Mouse (Mus musculus) forebrain, embryonic 14.5 days (tissue): ENCODE measurements around the gene Gm21970. TPM values are rescaled to one million over a fixed set of nuclear protein-coding genes. Genes with fewer than 3 reads are reported as not detected.

Source experiments
- ATAC-seq: fragments of 200-750 bp; cut with Nextera tagmentation; 2 replicates; pipeline ENCODE4 v1.8.0; 2017; ENCODE audit warnings: mild to moderate bottlenecking, moderate library complexity
- DNase-seq: peaks from one replicate; pipeline ENCODE4 v3.0.0-alpha.2; 2015; ENCODE audit warnings: low spot score
- H3K27ac ChIP-seq: fragments of 300-500 bp; sonication (generic); 2 replicates; pipeline ENCODE4 v1.5.1; 2014; ENCODE audit warnings: low read depth, mild to moderate bottlenecking, control low read depth, low read length, moderate library complexity
- H3K27me3 ChIP-seq: fragments of 300-500 bp; sonication (generic); replicated peaks from 2 replicates; pipeline ENCODE4 v1.6.1; 2014; ENCODE audit warnings: low read length, control low read depth, mixed read lengths; ENCODE audit not compliant: control insufficient read depth, insufficient read depth
- H3K36me3 ChIP-seq: fragments of 300-500 bp; sonication (generic); 2 replicates; pipeline ENCODE4 v1.6.1; 2014; ENCODE audit warnings: low read length, control low read depth; ENCODE audit not compliant: control insufficient read depth, insufficient read depth
- H3K4me1 ChIP-seq: fragments of 300-500 bp; sonication (generic); 2 replicates; pipeline ENCODE4 v1.6.1; 2014; ENCODE audit warnings: antibody characterized with exemption, low read length, control low read depth; ENCODE audit not compliant: control insufficient read depth, insufficient read depth
- H3K4me2 ChIP-seq: fragments of 300-500 bp; sonication (generic); 2 replicates; pipeline ENCODE4 v1.6.1; 2014; ENCODE audit warnings: mild to moderate bottlenecking, control low read depth, low read length
- H3K4me3 ChIP-seq: fragments of 300-500 bp; sonication (generic); 2 replicates; pipeline ENCODE4 v1.5.1; 2014; ENCODE audit warnings: low read depth, low read length, control low read depth
- H3K9ac ChIP-seq: fragments of 300-500 bp; sonication (generic); 2 replicates; pipeline ENCODE4 v1.6.1; 2014; ENCODE audit warnings: mild to moderate bottlenecking, low read length, control low read depth, moderate library complexity
- H3K9me3 ChIP-seq: fragments of 300-500 bp; sonication (generic); replicated peaks from 2 replicates; pipeline ENCODE4 v1.6.1; 2016; ENCODE audit warnings: low read length, control low read depth, mixed read lengths; ENCODE audit not compliant: control insufficient read depth
- WGBS: fragments of 180-500 bp; shearing (Covaris S2); extraction: QIAGEN DNeasy Blood & Tissue Kit; methylation state at CpG from one replicate; pipeline ENCODE4 v1.1.7; 2014; 5-methylcytosine and 5-hydroxymethylcytosine counted together
- polyA plus RNA-seq: library from polyadenylated mRNA; unstranded; fragments of >200 nt; fragmentation: Nextera tagmentation; extraction: Ambion mirVana; gene quantifications from 2 replicates; pipeline ENCODE4 v1.2.1, GENCODE M21; 2014

Gene Gm21970
- polyA plus RNA-seq, 1 experiment from 2014 or later, result not detected

- H3K9me3 ChIP-seq, result no peaks in the 10 kb centered on the region
- no peak overlapping the region for H3K9ac ChIP-seq
- ATAC-seq (no peak), DNase-seq (no peak)
- no peak overlapping the region for H3K27ac ChIP-seq
- no peaks in the 10 kb centered on the region for H3K27me3 ChIP-seq
- peaks cover 3% of the 10 kb centered on the region; the same call in 1 of the 2 replicates for H3K4me1 ChIP-seq
- no peak overlapping the region for H3K4me2 ChIP-seq
- WGBS, result 69% methylated on average over 21 of the region's 21 CpGs
- H3K4me3 ChIP-seq, result no peak overlapping the region
- H3K36me3 ChIP-seq, result no peaks in the 10 kb centered on the region
Measured at GRCm38 (mm10) chr16:91458301-91458746, 66.8 kb downstream of the Gm21970 start.

DNA sequence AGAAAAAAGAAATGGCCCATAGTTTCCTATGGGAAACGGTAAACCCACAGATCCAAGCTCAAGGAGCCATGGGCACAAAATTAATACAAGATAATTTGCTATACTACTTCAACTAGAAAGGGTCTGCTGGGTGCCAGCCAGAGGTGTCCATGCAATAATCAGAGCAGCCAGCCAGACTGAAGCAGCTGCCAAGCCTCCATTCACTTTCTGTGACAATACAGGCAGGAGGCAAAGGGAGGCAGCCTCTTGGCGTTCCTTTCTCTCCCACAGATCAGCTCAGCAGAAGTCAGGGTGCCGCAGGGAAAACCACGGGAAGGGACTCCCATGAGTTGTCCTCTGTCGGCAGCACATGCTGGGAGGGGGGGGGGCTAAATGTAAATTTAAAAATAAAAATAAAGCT is 67.5 kb downstream of the Gm21970 start:
- ATAC-seq (peak; percentile 80), DNase-seq (peak; percentile 85)
- no peak overlapping the region for H3K27ac ChIP-seq
- H3K4me2 ChIP-seq, result no peak overlapping the region
- no peaks in the 10 kb centered on the region for H3K36me3 ChIP-seq
- H3K9ac ChIP-seq, result no peak overlapping the region
- H3K27me3 ChIP-seq, result no peaks in the 10 kb centered on the region
- 11% methylated on average over 5 of the region's 5 CpGs for WGBS
- H3K4me3 ChIP-seq, result no peak overlapping the region
- no peaks in the 10 kb centered on the region for H3K9me3 ChIP-seq
- peaks cover 3% of the 10 kb centered on the region; the same call in 1 of the 2 replicates for H3K4me1 ChIP-seq

GRCm38 (mm10) chr16:91459396-91459795 is 67.9 kb downstream of the Gm21970 start:
- 89% methylated on average over 3 of the region's 3 CpGs for WGBS
- DNase-seq (no peak), ATAC-seq (no peak)
- Histone ChIP-seq H3K4me1 (peaks cover 3% of the 10 kb centered on the region; the same call in 1 of the 2 replicates), H3K36me3 (no peaks in the 10 kb centered on the region), H3K27me3 (no peaks in the 10 kb centered on the region), H3K27ac (no peak overlapping the region), H3K4me2 (no peak overlapping the region), H3K9me3 (no peaks in the 10 kb centered on the region), H3K9ac (no peak overlapping the region), H3K4me3 (no peak overlapping the region)

DNA sequence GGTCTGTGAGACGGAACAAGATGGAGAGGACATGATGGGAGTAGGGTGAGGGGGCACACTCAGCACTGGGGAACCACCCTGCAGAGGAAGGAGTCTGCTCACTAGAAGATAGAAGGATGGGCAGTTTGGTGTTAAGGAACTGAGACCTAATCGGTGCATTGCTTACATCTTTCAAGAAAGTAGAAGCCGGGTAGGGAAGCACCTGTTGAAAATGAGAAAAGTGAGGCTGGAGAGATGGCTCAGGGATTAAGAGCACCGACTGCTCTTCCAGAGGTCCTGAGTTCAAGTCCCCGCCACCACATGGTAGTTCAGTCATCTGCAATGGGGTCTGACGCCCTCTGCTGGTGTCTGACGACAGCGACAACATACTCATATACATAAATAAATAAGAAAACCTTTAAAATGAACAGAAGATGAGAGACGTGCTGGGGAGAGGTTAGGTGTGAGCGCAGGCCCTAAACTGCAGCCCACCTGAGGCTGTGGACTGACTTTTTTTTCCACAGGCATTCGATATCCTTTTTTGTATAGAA is 68.4 kb downstream of the Gm21970 start:
- no peak overlapping the region for H3K27ac ChIP-seq
- 75% methylated on average over 11 of the region's 11 CpGs for WGBS
- ATAC-seq (no peak), DNase-seq (no peak)
- no peak overlapping the region for H3K4me3 ChIP-seq
- H3K9me3 ChIP-seq, result no peaks in the 10 kb centered on the region
- H3K4me1 ChIP-seq, result peaks cover 3% of the 10 kb centered on the region; the same call in 1 of the 2 replicates
- no peak overlapping the region for H3K4me2 ChIP-seq
- no peak overlapping the region for H3K9ac ChIP-seq
- no peaks in the 10 kb centered on the region for H3K36me3 ChIP-seq
- no peaks in the 10 kb centered on the region for H3K27me3 ChIP-seq

GRCm38 (mm10) chr16:91461066-91461638 is 69.6 kb downstream of the Gm21970 start:
- Histone ChIP-seq H3K36me3 (no peaks in the 10 kb centered on the region), H3K4me2 (no peak overlapping the region), H3K27ac (no peak overlapping the region), H3K27me3 (no peaks in the 10 kb centered on the region), H3K9ac (no peak overlapping the region), H3K4me1 (peaks cover 14% of the 10 kb centered on the region), H3K9me3 (no peaks in the 10 kb centered on the region), H3K4me3 (no peak overlapping the region)
- ATAC-seq, result no peak
- WGBS, result 77% methylated on average over 11 of the region's 11 CpGs
- DNase-seq, result no peak

DNA sequence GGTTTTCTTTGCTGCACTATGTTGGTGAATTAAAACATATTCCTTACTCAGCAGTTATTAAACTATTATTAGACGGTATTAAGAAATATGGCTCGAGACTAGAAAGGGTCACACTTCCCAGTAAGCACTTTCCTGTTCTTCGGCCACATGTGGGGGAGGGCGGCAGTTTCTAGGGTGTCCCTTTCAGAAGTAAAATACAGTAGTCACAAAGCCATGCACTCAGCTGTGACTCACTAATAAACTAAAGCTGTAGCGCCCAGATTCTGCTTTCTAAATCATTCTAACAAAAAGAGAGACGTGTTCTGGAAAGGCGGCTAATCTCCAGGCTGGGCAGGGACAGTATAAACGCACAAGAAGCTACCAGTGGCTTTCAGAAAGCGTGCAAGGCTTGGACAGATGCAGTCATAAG is 70.3 kb downstream of the Gm21970 start:
- Histone ChIP-seq H3K27ac (no peak overlapping the region), H3K4me1 (peaks cover 20% of the 10 kb centered on the region), H3K9ac (no peak overlapping the region), H3K27me3 (no peaks in the 10 kb centered on the region), H3K36me3 (no peaks in the 10 kb centered on the region), H3K4me3 (no peak overlapping the region), H3K9me3 (no peaks in the 10 kb centered on the region), H3K4me2 (no peak overlapping the region)
- ATAC-seq (no peak), DNase-seq (no peak)
- WGBS, result 63% methylated on average over 9 of the region's 9 CpGs

- 85% methylated on average over 3 of the region's 3 CpGs for WGBS
Measured at GRCm38 (mm10) chr16:91462644-91463043, 71.1 kb downstream of the Gm21970 start.

DNA sequence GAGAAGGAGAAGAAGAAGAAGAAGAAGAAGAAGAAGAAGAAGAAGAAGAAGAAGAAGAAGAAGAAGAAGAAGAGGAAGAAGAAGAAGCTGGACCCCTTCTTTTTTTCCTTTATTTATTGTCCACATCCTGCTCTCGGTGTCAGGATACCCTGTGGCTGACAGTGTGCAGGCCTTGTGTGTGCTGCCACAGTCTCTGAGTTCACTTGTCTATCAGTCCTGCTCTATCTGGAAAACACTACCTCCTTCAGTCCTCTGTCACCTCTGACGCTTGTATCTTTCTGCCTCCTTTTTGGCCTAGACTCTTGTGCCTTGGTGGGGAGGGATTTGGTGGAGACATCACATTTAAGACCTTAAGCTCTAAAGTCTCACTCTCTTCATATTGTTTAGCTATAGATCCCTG is 71.9 kb downstream of the Gm21970 start:
- Histone ChIP-seq H3K4me3 (no peak overlapping the region), H3K36me3 (no peaks in the 10 kb centered on the region), H3K9me3 (no peaks in the 10 kb centered on the region), H3K27ac (no peak overlapping the region), H3K9ac (no peak overlapping the region), H3K4me2 (no peak overlapping the region), H3K27me3 (no peaks in the 10 kb centered on the region), H3K4me1 (peaks cover 20% of the 10 kb centered on the region)
- ATAC-seq (no peak), DNase-seq (no peak)
- WGBS, result 90% methylated on average over 2 of the region's 2 CpGs

More at GRCm38 (mm10) chr16:91462644-91463043, 71.1 kb downstream of the Gm21970 start:
- ATAC-seq (no peak), DNase-seq (no peak)
- no peaks in the 10 kb centered on the region for H3K9me3 ChIP-seq
- no peaks in the 10 kb centered on the region for H3K36me3 ChIP-seq
- H3K4me1 ChIP-seq, result peaks cover 20% of the 10 kb centered on the region
- H3K27ac ChIP-seq, result no peak overlapping the region
- H3K4me2 ChIP-seq, result no peak overlapping the region
- H3K9ac ChIP-seq, result no peak overlapping the region
- no peaks in the 10 kb centered on the region for H3K27me3 ChIP-seq
- no peak overlapping the region for H3K4me3 ChIP-seq

- Histone ChIP-seq H3K27ac (no peak overlapping the region), H3K4me1 (peaks cover 20% of the 10 kb centered on the region), H3K27me3 (no peaks in the 10 kb centered on the region), H3K9ac (peak overlapping the region; percentile 71; the same call in 1 of the 2 replicates), H3K36me3 (no peaks in the 10 kb centered on the region), H3K4me3 (peak overlapping the region; percentile 59), H3K4me2 (peak overlapping the region; percentile 91), H3K9me3 (no peaks in the 10 kb centered on the region)
- ATAC-seq (no peak), DNase-seq (no peak)
- whole genome bisulfite sequencing, result 86% methylated on average over 4 of the region's 4 CpGs
Measured at GRCm38 (mm10) chr16:91463836-91464400, 72.4 kb downstream of the Gm21970 start.
